Mouse (Mus musculus) myocyte (in vitro differentiated cells): ENCODE results near the gene Gm4871.

Experiments used
- CEBPB ChIP-seq: IDR thresholded peaks from 2 replicates; pipeline ENCODE4 v1.6.1; 2011; ENCODE audit warnings: mild to moderate bottlenecking, moderate library complexity; ENCODE audit not compliant: poor library complexity, insufficient read depth, severe bottlenecking
- E2F4 ChIP-seq: IDR thresholded peaks from one replicate; pipeline ENCODE4 v1.6.1; 2011; ENCODE audit warnings: mild to moderate bottlenecking, control low read depth, moderate library complexity; ENCODE audit not compliant: insufficient read depth
- MAX ChIP-seq: IDR thresholded peaks from one replicate; pipeline ENCODE4 v1.6.1; 2011; ENCODE audit warnings: low read depth, mild to moderate bottlenecking, control low read depth
- MYOG ChIP-seq, 3 experiments: IDR thresholded peaks; one replicate each; pipeline ENCODE4 v1.6.1; 2011; ENCODE audit warnings: control low read depth in 2 of 3, low read depth in 2 of 3, mild to moderate bottlenecking in 2 of 3; ENCODE audit not compliant: insufficient read length in 2 of 3, control insufficient read depth in 1 of 3, insufficient read depth in 1 of 3
- POLR2A ChIP-seq: IDR thresholded peaks from one replicate; pipeline ENCODE4 v1.6.1; 2011; ENCODE audit warnings: low read depth, mild to moderate bottlenecking, control low read depth, moderate library complexity; ENCODE audit not compliant: insufficient read length
- POLR2AphosphoS2 ChIP-seq: IDR thresholded peaks from one replicate; pipeline ENCODE4 v1.6.1; 2011; ENCODE audit warnings: low read depth, control low read depth; ENCODE audit not compliant: insufficient read length
- REST ChIP-seq: IDR thresholded peaks from one replicate; pipeline ENCODE4 v1.6.1; 2011; ENCODE audit warnings: mild to moderate bottlenecking, control low read depth, moderate library complexity; ENCODE audit not compliant: insufficient read depth, insufficient read length
- SRF ChIP-seq: IDR thresholded peaks from one replicate; pipeline ENCODE4 v1.6.1; 2011; ENCODE audit warnings: low read depth; ENCODE audit not compliant: control insufficient read depth, insufficient read length
- TCF12 ChIP-seq: IDR thresholded peaks from one replicate; pipeline ENCODE4 v1.6.1; 2011; ENCODE audit warnings: mild to moderate bottlenecking, control low read depth; ENCODE audit not compliant: poor library complexity, insufficient read depth, severe bottlenecking
- USF1 ChIP-seq: IDR thresholded peaks from one replicate; pipeline ENCODE4 v1.6.1; 2011; ENCODE audit warnings: low read depth, mild to moderate bottlenecking, control low read depth, moderate library complexity

DNA sequence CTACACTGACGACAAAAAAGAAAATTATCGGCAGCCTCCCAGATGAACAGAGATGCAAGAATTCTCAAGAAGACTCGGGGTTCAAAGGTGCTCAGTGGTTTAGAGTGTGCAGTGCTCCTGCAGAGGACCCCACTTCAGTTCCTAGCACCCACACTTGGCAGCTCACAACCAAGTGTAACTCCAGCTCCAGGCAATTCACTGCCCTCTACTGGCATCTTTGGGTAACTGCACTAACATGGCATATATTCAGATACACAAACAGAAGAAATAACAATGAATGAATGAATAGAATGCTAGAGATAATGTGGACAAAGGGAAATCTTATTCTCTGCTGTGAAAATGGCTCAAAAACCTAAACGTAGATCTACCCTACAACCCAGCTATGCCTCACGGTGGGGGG lies 47.7 kb downstream of the Gm4871 start:
- TF ChIP-seq USF1 (no peak), POLR2A (no peak), TCF12 (no peak), CEBPB (no peak), E2F4 (no peak), POLR2AphosphoS2 (no peak), MAX (no peak), MYOG (IDR thresholded peaks at IDR 0.05; ENCODE audit: control insufficient read depth in 1 of 3, insufficient read depth in 1 of 3, insufficient read length in 2 of 3, low read depth in 2 of 3) (no peak), REST (no peak), SRF (no peak)
